Mouse (Mus musculus) gastrocnemius, adult 8-10 months (tissue): Measurements from ENCODE around the gene Arpc1b. TPM values are rescaled to one million over a fixed set of nuclear protein-coding genes. Genes with fewer than 3 reads are reported as not detected.
"Not testable (repeated sequence)": the region's sequence is repeated elsewhere in the genome, so short reads cannot be mapped to it uniquely, and the experiment has no call there.

Experiments
- DNase-seq, 2 experiments: peaks; one replicate each; pipeline ENCODE4 v3.0.0; 2022; ENCODE audit warnings: low spot score in 2 of 2
- total RNA-seq, 4 experiments: library from RNA; stranded (reverse); gene quantifications; 2 replicates each; pipeline ENCODE4 v1.2.4; 2022

Gene Arpc1b
- 10 to 100 TPM; 17.1 to 25.0 (median 18.7) TPM for total RNA-seq

DNA sequence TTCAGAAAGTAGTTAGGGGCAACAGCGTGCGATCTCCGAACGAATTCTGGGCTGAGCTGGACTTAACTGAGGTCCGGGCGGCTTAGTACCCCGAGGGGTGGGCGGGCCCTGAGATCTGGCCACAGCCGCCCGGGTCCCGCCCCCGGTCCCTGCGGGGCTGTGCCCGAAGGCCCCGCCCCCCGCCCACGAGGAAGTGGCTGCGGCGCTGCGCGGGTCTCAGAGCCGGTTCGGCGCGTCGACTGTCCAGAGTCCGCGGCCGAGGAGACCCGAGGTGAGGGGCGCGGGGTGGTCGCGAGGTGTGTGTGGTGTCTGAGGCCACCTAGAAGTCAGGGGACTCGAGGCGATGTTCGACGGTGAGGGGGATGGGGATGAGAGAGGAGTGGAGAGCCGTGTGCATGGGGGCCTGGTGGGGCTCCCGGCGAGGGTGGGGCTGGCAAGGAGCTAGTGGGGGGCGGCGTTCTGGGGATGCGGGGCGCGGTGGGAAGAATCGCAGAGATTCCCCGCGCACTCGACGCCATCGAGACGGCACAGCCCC, at the start of gene Arpc1b:
Gene Arpc1b, plus strand, starts transcription at position 145 of the 535 bp plus-strand sequence.
- DNase-seq, result peak; percentile 38 to 57

DNA sequence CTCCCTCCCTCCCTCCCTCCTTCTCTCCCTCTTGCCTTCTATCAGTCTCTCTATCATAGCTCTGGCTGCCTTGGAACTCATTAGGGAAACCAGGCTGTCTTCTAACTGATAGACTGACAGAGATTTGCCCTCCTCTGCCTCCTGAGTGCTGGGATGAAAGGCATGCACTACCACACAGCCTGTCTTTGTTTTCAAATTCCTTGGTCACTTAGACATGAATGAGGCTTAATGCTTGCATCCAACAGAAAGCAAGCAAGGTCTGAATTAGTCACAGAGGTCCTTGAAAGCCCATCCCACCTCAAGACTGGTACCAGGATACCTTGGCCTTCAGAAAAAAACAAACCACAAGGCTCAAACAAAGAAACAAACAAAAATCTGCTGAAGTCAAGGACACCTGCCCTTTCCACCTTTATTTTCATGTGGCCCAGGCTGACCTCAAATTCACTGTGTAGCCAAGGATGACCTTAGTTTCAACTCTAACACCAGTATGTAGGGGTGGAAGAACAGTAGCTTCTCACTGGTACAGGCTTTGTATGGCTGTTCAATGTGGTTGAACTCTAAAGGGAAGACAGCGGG, 49.2 kb upstream of the Arpc1b start:
- no peak for DNase-seq

- no peak for DNase-seq
Observed at GRCm38 (mm10) chr5:145068863-145069262, 45.2 kb upstream of the Arpc1b start.

DNA sequence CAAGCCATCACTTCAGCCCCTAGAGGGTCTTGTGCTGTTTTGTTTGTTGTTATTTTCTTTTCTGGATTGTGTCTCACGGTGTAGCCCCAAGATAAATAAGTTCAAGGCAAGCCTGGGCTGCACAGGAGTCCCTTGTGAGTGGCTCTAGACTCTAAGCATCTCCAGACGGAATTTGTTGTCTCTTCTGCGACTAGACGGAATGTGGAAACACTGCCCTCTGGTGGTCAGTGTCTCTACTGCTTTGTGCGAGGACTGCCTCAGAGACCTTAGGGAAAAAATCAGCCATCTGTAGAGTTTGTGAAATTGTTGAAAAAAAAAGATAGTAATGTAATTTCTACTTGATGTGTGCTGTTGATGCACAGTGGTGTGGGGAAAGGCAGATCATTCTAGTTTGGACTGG, 44.3 kb upstream of the Arpc1b start:
- DNase-seq, result peak; percentile 11 to 17

DNA sequence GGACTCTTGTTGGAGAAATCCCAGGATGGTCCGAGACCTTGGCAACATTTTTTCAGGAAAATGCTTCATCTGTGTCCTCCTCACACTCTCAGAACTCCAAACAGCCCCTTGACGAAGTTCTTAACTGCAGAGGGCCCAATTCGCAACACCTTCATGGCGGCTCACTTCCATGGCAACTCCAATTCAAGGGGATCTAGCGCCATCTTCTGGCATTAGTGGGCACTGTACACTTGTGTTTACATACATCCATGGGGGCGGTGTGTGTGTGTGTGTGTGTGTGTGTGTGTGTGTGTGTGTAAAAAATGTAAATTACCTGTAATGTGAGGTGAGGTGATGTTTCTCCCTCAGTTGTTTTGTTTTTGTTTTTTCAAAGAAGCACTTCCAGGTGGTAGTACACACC, 42.7 kb upstream of the Arpc1b start:
- DNase-seq, result no peak

- no peak for DNase-seq
Observed at GRCm38 (mm10) chr5:145075081-145075480, 38.9 kb upstream of the Arpc1b start.

DNA sequence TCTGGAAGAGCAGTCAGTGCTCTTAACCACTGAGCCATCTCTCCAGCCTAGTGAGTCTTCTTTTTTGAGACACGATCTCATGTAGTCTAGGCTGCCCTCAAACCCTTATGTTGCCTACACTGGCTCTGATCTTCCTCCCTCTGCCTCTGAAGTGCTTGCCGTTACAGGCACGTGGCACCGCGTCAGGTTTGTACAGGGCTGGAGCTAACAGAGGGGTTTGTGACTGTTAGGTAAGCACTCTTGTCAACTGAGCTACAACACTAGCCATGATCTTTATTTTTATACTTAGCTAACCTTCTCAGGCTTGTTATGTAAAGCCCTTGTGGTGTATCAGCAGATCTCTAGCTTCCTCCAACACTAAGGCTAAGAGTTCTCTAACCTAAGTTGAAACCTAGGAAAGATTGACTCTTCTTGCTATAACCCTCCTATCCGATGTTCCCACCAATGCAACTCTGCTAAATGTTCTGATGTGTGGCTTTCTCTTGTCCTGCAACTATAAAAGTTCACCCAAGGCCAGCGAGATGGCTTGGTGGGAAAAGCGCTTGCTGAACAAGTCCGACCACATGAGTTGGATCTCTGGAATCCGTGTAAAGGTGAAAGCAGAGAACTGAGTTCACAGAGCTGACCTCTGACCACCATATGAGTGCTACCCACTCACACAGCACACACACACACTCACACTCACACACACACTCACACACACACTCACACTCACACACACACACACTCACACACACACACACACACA, 32.0 kb upstream of the Arpc1b start:
- DNase-seq, result no peak

DNA sequence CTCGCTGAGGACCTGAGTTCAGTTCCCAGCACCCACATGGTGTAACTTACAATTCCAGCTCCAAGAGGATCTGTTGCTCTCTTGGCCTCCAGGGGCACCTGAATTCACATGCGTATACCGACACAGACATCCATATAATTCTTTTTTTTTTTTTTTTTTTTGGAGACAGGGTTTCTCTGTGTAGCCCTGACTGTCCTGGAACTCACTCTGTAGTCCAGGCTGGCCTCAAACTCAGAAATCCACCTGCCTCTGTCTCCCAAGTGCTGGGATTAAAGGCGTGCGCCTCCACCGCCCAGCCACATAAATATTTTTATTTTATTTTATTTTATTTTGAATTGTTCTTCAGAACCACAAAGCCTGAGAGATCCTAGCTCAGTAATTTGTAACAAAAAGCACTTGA, 30.8 kb upstream of the Arpc1b start:
- DNase-seq, result not testable (repeated sequence)

- peak; percentile 78 to 87 for DNase-seq
Observed at GRCm38 (mm10) chr5:145083632-145084451, 30.2 kb upstream of the Arpc1b start, which contains the start of the genes Arpc1a and Kpna7. Gene Arpc1a, plus strand, starts transcription at chr5:145083830. Gene Kpna7, minus strand, starts transcription at chr5:145084030.

- DNase-seq, result no peak
Observed at GRCm38 (mm10) chr5:145084822-145085221, 29.2 kb upstream of the Arpc1b start.

- DNase-seq, result no peak
Observed at GRCm38 (mm10) chr5:145088186-145088585, 25.8 kb upstream of the Arpc1b start.

- DNase-seq, result no peak
Observed at GRCm38 (mm10) chr5:145089878-145090277, 24.1 kb upstream of the Arpc1b start.

- no peak for DNase-seq
Observed at GRCm38 (mm10) chr5:145096195-145096594, 17.8 kb upstream of the Arpc1b start.

DNA sequence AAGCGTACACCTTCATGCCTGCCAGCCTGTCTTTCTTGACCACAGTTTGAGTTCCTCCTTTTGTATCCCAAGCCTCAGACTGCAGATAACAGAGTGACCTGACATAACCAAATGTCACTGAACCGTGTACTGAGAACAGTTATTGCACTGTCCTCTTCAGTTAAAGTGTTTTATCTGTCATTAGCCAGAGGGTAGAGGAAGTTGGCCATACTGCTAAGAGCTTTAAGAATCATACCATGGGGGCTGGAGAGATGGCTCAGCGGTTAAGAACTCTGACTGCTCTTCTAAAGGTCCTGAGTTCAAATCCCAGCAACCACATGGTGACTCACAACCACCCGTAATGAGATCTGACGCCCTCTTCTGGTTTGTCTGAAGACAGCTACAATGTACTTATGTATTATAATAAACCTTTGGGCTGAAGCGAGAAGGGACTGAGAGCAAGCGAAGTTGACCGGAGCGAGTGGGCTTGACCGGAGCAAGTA, 15.6 kb upstream of the Arpc1b start:
- DNase-seq, result no peak

DNA sequence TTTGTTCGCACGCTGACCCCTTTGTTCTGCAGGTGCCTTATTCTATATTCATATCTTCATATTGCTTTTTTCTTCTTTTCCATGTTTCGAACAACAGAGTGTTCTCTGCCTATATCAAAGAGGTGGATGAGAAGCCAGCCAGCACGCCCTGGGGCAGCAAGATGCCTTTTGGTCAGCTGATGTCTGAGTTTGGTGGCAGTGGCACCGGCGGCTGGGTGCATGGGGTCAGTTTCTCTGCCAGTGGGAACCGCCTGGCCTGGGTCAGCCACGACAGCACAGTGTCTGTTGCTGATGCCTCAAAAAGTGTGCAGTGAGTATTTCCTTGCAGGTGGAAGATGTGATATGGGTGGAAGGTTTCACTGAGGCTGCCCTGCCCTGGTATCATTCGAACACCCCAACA, 13.1 kb upstream of the Arpc1b start:
- DNase-seq, result no peak

DNA sequence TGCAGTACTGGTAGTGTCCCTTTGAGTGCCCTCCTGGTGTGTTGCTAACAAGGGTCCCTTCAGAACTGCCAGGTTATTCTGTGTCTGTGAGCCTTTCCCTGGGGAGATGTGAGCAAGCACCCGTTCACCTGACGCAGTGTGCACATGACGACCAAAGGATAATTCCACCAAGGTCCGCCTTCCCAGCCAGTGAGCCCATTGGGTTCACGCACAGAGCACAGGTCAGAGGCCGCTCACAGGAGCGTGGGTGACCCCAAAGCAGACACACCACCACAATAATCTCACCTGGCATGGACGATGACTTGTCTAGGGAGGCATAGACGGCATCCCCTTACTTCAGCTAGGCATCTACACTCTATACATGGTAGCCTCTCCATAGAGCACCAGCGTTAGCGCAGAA, 12.6 kb upstream of the Arpc1b start:
- not testable (repeated sequence) for DNase-seq

- DNase-seq, result no peak
Observed at GRCm38 (mm10) chr5:145102706-145103105, 11.3 kb upstream of the Arpc1b start.

- DNase-seq, result no peak
Observed at GRCm38 (mm10) chr5:145104328-145104727, 9.7 kb upstream of the Arpc1b start.

GRCm38 (mm10) chr5:145105694-145106275, 8.2 kb upstream of the Arpc1b start:
- DNase-seq, result no peak

DNA sequence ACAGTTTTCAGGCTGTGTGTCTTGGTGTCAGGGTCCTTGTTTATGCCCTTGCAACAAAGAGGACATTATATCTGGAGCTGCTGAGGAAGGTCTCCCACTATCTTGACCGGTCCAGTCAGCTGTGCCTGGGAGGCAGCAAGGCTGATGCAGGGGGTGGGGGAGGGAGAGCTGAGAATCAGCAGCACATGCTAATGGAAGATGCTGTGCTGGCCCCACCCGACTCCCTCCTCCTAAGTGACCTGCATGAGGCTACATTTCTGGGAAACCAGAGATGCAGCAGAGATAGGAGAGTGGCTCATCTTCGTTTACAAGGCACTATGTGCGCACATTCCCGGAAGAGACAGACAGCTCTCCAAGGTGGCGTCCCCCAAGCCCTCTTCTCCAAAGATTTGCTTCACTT, 3.6 kb upstream of the Arpc1b start:
- no peak for DNase-seq

GRCm38 (mm10) chr5:145112566-145112965, 1.4 kb upstream of the Arpc1b start:
- no peak for DNase-seq
